Mouse (Mus musculus): ENCODE results near the gene Hinfp. TPM values are rescaled to one million over a fixed set of nuclear protein-coding genes. Genes with fewer than 3 reads are reported as not detected.
"Not testable (repeated sequence)": the region's sequence is repeated elsewhere in the genome, so short reads cannot be mapped to it uniquely, and the experiment has no call there.

Hinfp gene
- polyA plus RNA-seq, 1 experiment from 2014 or later: 11.5 TPM

GRCm38 (mm10) chr9:44342173-44342572 is 36.7 kb upstream of the Hinfp start:
- peak overlapping the region; percentile 80 for H3K4me3 ChIP-seq (replicated peaks)
- peak overlapping the region; percentile 97 for H3K9ac ChIP-seq
- peaks cover 49% of the 10 kb centered on the region for H3K4me1 ChIP-seq (replicated peaks)
- H3K36me3 ChIP-seq: peaks cover 59% of the 10 kb centered on the region
- no peaks in the 10 kb centered on the region for H3K9me3 ChIP-seq (replicated peaks)
- DNase-seq (peak; percentile 92), ATAC-seq (ENCODE audit: low read depth) (peak; percentile 83)
- WGBS (ENCODE audit: insufficient replicate concordance): 20% methylated on average over 3 of the region's 3 CpGs
- H3K4me2 ChIP-seq: peak overlapping the region; percentile 78
- peak overlapping the region; percentile 99 for H3K27ac ChIP-seq
- H3K27me3 ChIP-seq: no peaks in the 10 kb centered on the region

GRCm38 (mm10) chr9:44341487-44341886 is 36.0 kb upstream of the Hinfp start:
- ATAC-seq (ENCODE audit: low read depth) (no peak), DNase-seq (no peak)
- Histone ChIP-seq H3K4me2 (peak overlapping the region; percentile 78), H3K27me3 (no peaks in the 10 kb centered on the region), H3K27ac (peak overlapping the region; percentile 99), H3K36me3 (peaks cover 59% of the 10 kb centered on the region), H3K9me3 (replicated peaks) (no peaks in the 10 kb centered on the region), H3K9ac (peak overlapping the region; percentile 97), H3K4me3 (replicated peaks) (peak overlapping the region; percentile 80), H3K4me1 (replicated peaks) (peaks cover 55% of the 10 kb centered on the region)
- WGBS (ENCODE audit: insufficient replicate concordance): 39% methylated on average over 5 of the region's 5 CpGs

- H3K9ac ChIP-seq: peak overlapping the region; percentile 97
- H3K4me3 ChIP-seq (replicated peaks): peak overlapping the region; percentile 80
- no peaks in the 10 kb centered on the region for H3K9me3 ChIP-seq (replicated peaks)
- peak overlapping the region; percentile 78 for H3K4me2 ChIP-seq
- H3K4me1 ChIP-seq (replicated peaks): peaks cover 48% of the 10 kb centered on the region
- H3K36me3 ChIP-seq: peaks cover 70% of the 10 kb centered on the region
- WGBS (ENCODE audit: insufficient replicate concordance): 71% methylated on average over 5 of the region's 5 CpGs
- DNase-seq (no peak), ATAC-seq (ENCODE audit: low read depth) (no peak)
- peak overlapping the region; percentile 99 for H3K27ac ChIP-seq
- H3K27me3 ChIP-seq: no peaks in the 10 kb centered on the region
Observed at GRCm38 (mm10) chr9:44338574-44338973, 33.1 kb upstream of the Hinfp start.

- Histone ChIP-seq H3K9ac (peak overlapping the region; percentile 97), H3K4me2 (peak overlapping the region; percentile 78), H3K4me1 (replicated peaks) (peaks cover 51% of the 10 kb centered on the region), H3K9me3 (replicated peaks) (no peaks in the 10 kb centered on the region), H3K27me3 (no peaks in the 10 kb centered on the region), H3K4me3 (replicated peaks) (peak overlapping the region; percentile 80), H3K36me3 (peaks cover 80% of the 10 kb centered on the region), H3K27ac (peak overlapping the region; percentile 99)
- ATAC-seq (ENCODE audit: low read depth) (no peak), DNase-seq (no peak)
- 67% methylated on average over 9 of the region's 9 CpGs for WGBS (ENCODE audit: insufficient replicate concordance)
Observed at GRCm38 (mm10) chr9:44337436-44338169, 32.1 kb upstream of the Hinfp start.

GRCm38 (mm10) chr9:44336964-44337363 is 31.5 kb upstream of the Hinfp start:
- Histone ChIP-seq H3K9me3 (replicated peaks) (no peaks in the 10 kb centered on the region), H3K36me3 (peaks cover 86% of the 10 kb centered on the region), H3K4me3 (replicated peaks) (peak overlapping the region; percentile 80), H3K27ac (peak overlapping the region; percentile 99), H3K4me1 (replicated peaks) (peaks cover 49% of the 10 kb centered on the region), H3K4me2 (peak overlapping the region; percentile 78), H3K27me3 (no peaks in the 10 kb centered on the region), H3K9ac (peak overlapping the region; percentile 97)
- ATAC-seq (ENCODE audit: low read depth) (no peak), DNase-seq (no peak)
- WGBS (ENCODE audit: insufficient replicate concordance): 49% methylated on average over 3 of the region's 3 CpGs

GRCm38 (mm10) chr9:44336513-44336912 is 31.0 kb upstream of the Hinfp start:
- H3K27ac ChIP-seq: peak overlapping the region; percentile 99
- H3K4me1 ChIP-seq (replicated peaks): peaks cover 49% of the 10 kb centered on the region
- ATAC-seq (ENCODE audit: low read depth); H3K9me3 ChIP-seq (replicated peaks); DNase-seq; H3K27me3 ChIP-seq: not testable (repeated sequence)
- peaks cover 88% of the 10 kb centered on the region for H3K36me3 ChIP-seq
- H3K4me2 ChIP-seq: peak overlapping the region; percentile 78
- H3K9ac ChIP-seq: peak overlapping the region; percentile 97
- 28% methylated on average over 4 of the region's 4 CpGs for WGBS (ENCODE audit: insufficient replicate concordance)
- peak overlapping the region; percentile 80 for H3K4me3 ChIP-seq (replicated peaks)

- H3K36me3 ChIP-seq: peaks cover 88% of the 10 kb centered on the region
- H3K4me3 ChIP-seq (replicated peaks): peak overlapping the region; percentile 80
- peak overlapping the region; percentile 99 for H3K27ac ChIP-seq
- H3K4me1 ChIP-seq (replicated peaks): peaks cover 49% of the 10 kb centered on the region
- DNase-seq: no peak
- WGBS (ENCODE audit: insufficient replicate concordance): under 1% methylated on average over 5 of the region's 5 CpGs
- no peaks in the 10 kb centered on the region for H3K27me3 ChIP-seq
- peak overlapping the region; percentile 78 for H3K4me2 ChIP-seq
- H3K9me3 ChIP-seq (replicated peaks): no peaks in the 10 kb centered on the region
- H3K9ac ChIP-seq: peak overlapping the region; percentile 97
- ATAC-seq (ENCODE audit: low read depth): no peak
Observed at GRCm38 (mm10) chr9:44336093-44336406, 30.6 kb upstream of the Hinfp start.

GRCm38 (mm10) chr9:44335331-44336092 is 30.0 kb upstream of the Hinfp start:
- ATAC-seq (ENCODE audit: low read depth): peak; percentile 16
- peak overlapping the region; percentile 80 for H3K4me3 ChIP-seq (replicated peaks)
- H3K27me3 ChIP-seq: no peaks in the 10 kb centered on the region
- H3K9ac ChIP-seq: peak overlapping the region; percentile 97
- H3K9me3 ChIP-seq (replicated peaks): no peaks in the 10 kb centered on the region
- peak overlapping the region; percentile 99 for H3K27ac ChIP-seq
- peaks cover 52% of the 10 kb centered on the region for H3K4me1 ChIP-seq (replicated peaks)
- WGBS (ENCODE audit: insufficient replicate concordance): 0% methylated on average over 50 of the region's 50 CpGs
- peak overlapping the region; percentile 78 for H3K4me2 ChIP-seq
- peak; percentile 63 for DNase-seq
- H3K36me3 ChIP-seq: peaks cover 88% of the 10 kb centered on the region

- H3K4me3 ChIP-seq (replicated peaks): peak within 1 kb of the TSS; percentile 80
- H3K4me2 ChIP-seq: peak within 1 kb of the TSS; percentile 78
- peak within 1 kb of the TSS; percentile 97 for H3K9ac ChIP-seq
- H3K36me3 ChIP-seq: peaks cover 88% of the 10 kb centered on the region
- no peaks in the 10 kb centered on the region for H3K9me3 ChIP-seq (replicated peaks)
- H3K27ac ChIP-seq: peak within 1 kb of the TSS; percentile 99
- WGBS (ENCODE audit: insufficient replicate concordance): under 1% methylated on average over 88 of the region's 91 CpGs
- peak; percentile 86 for ATAC-seq (ENCODE audit: low read depth)
- peaks cover 48% of the 10 kb centered on the region for H3K4me1 ChIP-seq (replicated peaks)
- peak; percentile 99 for DNase-seq
- no peaks in the 10 kb centered on the region for H3K27me3 ChIP-seq
Observed at GRCm38 (mm10) chr9:44334396-44335330, 29.2 kb upstream of the Hinfp start, which contains the start of gene H2afx. H2afx (plus strand) TSS chr9:44334694.

- Histone ChIP-seq H3K4me1 (replicated peaks) (peaks cover 46% of the 10 kb centered on the region), H3K36me3 (peaks cover 86% of the 10 kb centered on the region), H3K27ac (peak overlapping the region; percentile 91), H3K4me2 (peak overlapping the region; percentile 66), H3K9me3 (replicated peaks) (no peaks in the 10 kb centered on the region), H3K9ac (peak overlapping the region; percentile 72), H3K4me3 (replicated peaks) (peak overlapping the region; percentile 50), H3K27me3 (no peaks in the 10 kb centered on the region)
- no peak for DNase-seq
- no peak for ATAC-seq (ENCODE audit: low read depth)
- WGBS (ENCODE audit: insufficient replicate concordance): 92% methylated on average over 13 of the region's 13 CpGs
Observed at GRCm38 (mm10) chr9:44332918-44333638, 27.6 kb upstream of the Hinfp start.
